Mouse (Mus musculus) CH12.LX (cell line): ENCODE measurements at regions not wholly inside any gene's neighbourhood (a gene's known extent, or its start where the extent isn't known, plus 50 kb on each side); places are given as distances from the start of the nearest gene placed in this dataset.

ENCODE experiments used
- DNase-seq: peaks from one replicate; pipeline ENCODE4 v3.0.0-alpha.2; 2013; ENCODE audit errors: extremely low read depth
- H3K27ac ChIP-seq: 2 replicates; pipeline ENCODE4 v1.5.1; 2012; ENCODE audit warnings: low read depth, mild to moderate bottlenecking, control low read depth, moderate library complexity; ENCODE audit not compliant: insufficient read depth
- H3K27me3 ChIP-seq: replicated peaks from 2 replicates; pipeline ENCODE3; 2012; ENCODE audit warnings: inconsistent platforms
- H3K36me3 ChIP-seq, 2 experiments: replicated peaks in 1 of 2; 2 replicates each; pipeline versions ENCODE3 to v1.6.1; 2012; ENCODE audit warnings: inconsistent platforms in 1 of 2, low read length in 1 of 2, mild to moderate bottlenecking in 1 of 2, mixed read lengths in 1 of 2, moderate library complexity in 1 of 2; ENCODE audit not compliant: control insufficient read depth in 1 of 2, insufficient read depth in 1 of 2
- H3K4me1 ChIP-seq, 2 experiments: 2 replicates each; pipeline ENCODE4 v1.6.1; 2012; ENCODE audit warnings: inconsistent platforms in 1 of 2, moderate library complexity in 1 of 2; ENCODE audit not compliant: insufficient read depth in 2 of 2, control insufficient read depth in 1 of 2
- H3K4me2 ChIP-seq: 2 replicates; pipeline ENCODE4 v1.6.1; 2012; ENCODE audit warnings: low read depth, mild to moderate bottlenecking, control low read depth; ENCODE audit not compliant: poor library complexity, insufficient read depth, severe bottlenecking
- H3K4me3 ChIP-seq, 3 experiments: fragments of 150-350 bp in 1 of 3; sonication (generic) in 1 of 3; replicated peaks in 1 of 3; 2 replicates each; pipeline versions ENCODE3 to v1.5.1; 2011 to 2012; ENCODE audit warnings: low read depth in 2 of 3, low read length in 2 of 3, mild to moderate bottlenecking in 2 of 3, moderate library complexity in 2 of 3, control low read depth in 1 of 3, improper control_type of control experiment in 1 of 3, inconsistent platforms in 1 of 3, mixed read lengths in 1 of 3; ENCODE audit not compliant: poor library complexity in 1 of 3
- H3K79me2 ChIP-seq: replicated peaks from 2 replicates; pipeline ENCODE4 v1.6.1; 2012; ENCODE audit warnings: mild to moderate bottlenecking, moderate library complexity; ENCODE audit not compliant: control insufficient read depth, poor library complexity, insufficient read depth, severe bottlenecking; ENCODE audit errors: extremely low read depth
- H3K9ac ChIP-seq: 2 replicates; pipeline ENCODE4 v1.6.1; 2012; ENCODE audit warnings: low read depth, mild to moderate bottlenecking, control low read depth, moderate library complexity; ENCODE audit not compliant: insufficient read depth
- H3K9me3 ChIP-seq: replicated peaks from 2 replicates; pipeline ENCODE3; 2012; ENCODE audit warnings: low read length, inconsistent platforms, mixed read lengths
- BHLHE40 ChIP-seq: IDR thresholded peaks from 2 replicates; pipeline ENCODE4 v1.6.1; 2011; ENCODE audit warnings: mild to moderate bottlenecking, low read depth, low read length, improper control_type of control experiment
- CTCF ChIP-seq, 2 experiments: IDR thresholded peaks in 1 of 2; conservative IDR thresholded peaks in 1 of 2; 2 replicates each; pipeline ENCODE4 v1.5.1; 2011 to 2012; ENCODE audit warnings: low read depth in 2 of 2, low read length in 2 of 2, improper control_type of control experiment in 1 of 2, inconsistent platforms in 1 of 2, mild to moderate bottlenecking in 1 of 2, moderate library complexity in 1 of 2
- EP300 ChIP-seq: IDR thresholded peaks from 2 replicates; pipeline ENCODE4 v1.6.1; 2011; ENCODE audit warnings: low read length, improper control_type of control experiment
- ETS1 ChIP-seq: conservative IDR thresholded peaks from 2 replicates; pipeline ENCODE4 v1.6.1; 2012; ENCODE audit warnings: low read depth, mild to moderate bottlenecking, inconsistent platforms, low read length, improper control_type of control experiment, moderate library complexity
- GABPA ChIP-seq: IDR thresholded peaks from 2 replicates; pipeline ENCODE4 v1.6.1; 2012; ENCODE audit warnings: low read depth, low read length, improper control_type of control experiment, inconsistent platforms; ENCODE audit not compliant: insufficient replicate concordance
- JUN ChIP-seq: IDR thresholded peaks from 2 replicates; pipeline ENCODE4 v1.6.1; 2011; ENCODE audit warnings: low read depth, mild to moderate bottlenecking, low read length, improper control_type of control experiment, moderate library complexity; ENCODE audit not compliant: insufficient read depth
- JUND ChIP-seq: conservative IDR thresholded peaks from 2 replicates; pipeline ENCODE4 v1.6.1; 2011; ENCODE audit warnings: low read depth, low read length, improper control_type of control experiment
- MAX ChIP-seq: IDR thresholded peaks from 2 replicates; pipeline ENCODE4 v1.6.1; 2011; ENCODE audit warnings: low read length, improper control_type of control experiment
- MAZ ChIP-seq: IDR thresholded peaks from 2 replicates; pipeline ENCODE4 v1.6.1; 2012; ENCODE audit warnings: low read depth, mild to moderate bottlenecking, inconsistent platforms, low read length, improper control_type of control experiment, moderate library complexity
- MXI1 ChIP-seq: IDR thresholded peaks from 2 replicates; pipeline ENCODE4 v1.6.1; 2011; ENCODE audit warnings: mild to moderate bottlenecking, low read depth, low read length, improper control_type of control experiment
- MYC ChIP-seq: IDR thresholded peaks from 2 replicates; pipeline ENCODE4 v1.6.1; 2011; ENCODE audit warnings: low read depth, mild to moderate bottlenecking, improper control_type of control experiment, low read length
- RCOR1 ChIP-seq: conservative IDR thresholded peaks from 2 replicates; pipeline ENCODE4 v1.6.1; 2012; ENCODE audit warnings: low read depth, mild to moderate bottlenecking, inconsistent platforms, low read length, improper control_type of control experiment
- SMC3 ChIP-seq: IDR thresholded peaks from 2 replicates; pipeline ENCODE4 v1.6.1; 2011; ENCODE audit warnings: low read depth, low read length, improper control_type of control experiment
- TCF12 ChIP-seq: IDR thresholded peaks from 2 replicates; pipeline ENCODE4 v1.6.1; 2014; ENCODE audit warnings: low read depth, mild to moderate bottlenecking, inconsistent platforms, low read length, improper control_type of control experiment
- USF2 ChIP-seq: conservative IDR thresholded peaks from 2 replicates; pipeline ENCODE4 v1.6.1; 2011; ENCODE audit warnings: low read depth, low read length, improper control_type of control experiment
- ZMIZ1 ChIP-seq: IDR thresholded peaks from 2 replicates; pipeline ENCODE4 v1.6.1; 2012; ENCODE audit warnings: low read depth, mild to moderate bottlenecking, inconsistent platforms, low read length, improper control_type of control experiment
- dilution Hi-C: fragments of 300-500 bp; cut with MboI; formaldehyde crosslinking; loops from 2 replicates; pipeline ENCODE4 v1.14.3; 2020; ENCODE audit warnings: low sequenced_read_pairs; ENCODE audit not compliant: extremely low pct_unique_long_range_greater_than_20kb, extremely low pct_ligation_motif_present
- in situ Hi-C: fragments of 300-500 bp; cut with MboI; formaldehyde crosslinking; loops from 3 replicates; pipeline ENCODE4 v1.14.3; 2019; ENCODE audit warnings: low sequenced_read_pairs, low pct_ligation_motif_present, low pct_unique_long_range_greater_than_20kb, mixed read lengths

- no peak overlapping the region for H3K27ac ChIP-seq
- no peaks in the 10 kb centered on the region for H3K27me3 ChIP-seq
- dilution Hi-C loops (no loop called here), in situ Hi-C loops (no loop called here)
- H3K4me3 ChIP-seq = no peak overlapping the region
- peaks cover 2 to 12% of the 10 kb centered on the region in 2 experiments; a peak in 3 of 4 replicates for H3K4me1 ChIP-seq
- no peak overlapping the region for H3K9ac ChIP-seq
- H3K9me3 ChIP-seq = no peaks in the 10 kb centered on the region
- no peak for TF ChIP-seq ZMIZ1
- no peak for TF ChIP-seq SMC3
- no peak for TF ChIP-seq MXI1
- TF ChIP-seq BHLHE40 = no peak
- no peak for TF ChIP-seq EP300
- no peak for TF ChIP-seq USF2
- no peak for TF ChIP-seq MAX
- H3K4me2 ChIP-seq = no peak overlapping the region
- H3K36me3 ChIP-seq = no peaks in the 10 kb centered on the region
- DNase-seq = no peak
- H3K79me2 ChIP-seq = no peaks in the 10 kb centered on the region
Measured at GRCm38 (mm10) chr9:31606936-31607335, 142.7 kb upstream of the Tmem45b start.

DNA sequence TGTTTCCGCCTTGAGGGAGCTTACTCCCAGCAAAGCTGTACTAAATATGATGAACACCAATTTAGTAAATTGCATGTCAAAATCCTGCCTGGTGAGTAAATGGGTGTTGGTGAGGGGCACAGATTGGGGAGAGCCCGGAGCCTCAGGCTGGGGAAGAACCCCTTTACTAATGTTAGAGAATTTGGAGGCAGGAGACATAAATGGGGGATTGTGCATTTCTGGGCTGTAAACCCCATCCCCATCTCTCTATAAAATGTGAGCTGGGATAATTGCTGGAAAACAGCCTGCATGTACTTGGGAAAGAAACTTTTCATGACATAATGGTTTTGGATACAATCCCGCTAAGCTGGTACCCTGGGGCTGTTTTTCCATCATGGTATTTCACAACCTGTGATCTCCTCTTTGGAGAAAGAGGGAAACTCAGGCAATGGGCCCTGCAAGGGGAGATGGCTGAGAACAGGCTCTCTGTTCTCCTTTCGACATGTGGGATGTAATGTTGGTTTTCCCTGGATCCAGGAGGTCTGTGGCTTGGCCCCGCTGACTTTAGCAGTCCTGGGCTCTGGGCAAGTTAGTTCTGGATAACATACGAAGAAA lies 140.3 kb upstream of the Tmem45b start:
- peaks cover 2 to 12% of the 10 kb centered on the region in 2 experiments; a peak in 3 of 4 replicates for H3K4me1 ChIP-seq
- TF ChIP-seq TCF12 (no peak), JUN (no peak), ZMIZ1 (no peak), JUND (no peak), USF2 (no peak), MAZ (no peak), MYC (no peak), GABPA (no peak), SMC3 (no peak), ETS1 (no peak), CTCF (conservative IDR thresholded peaks at IDR 0.05 in 1 of 2, IDR thresholded peaks at IDR 0.05 in 1 of 2; ENCODE audit: low read depth in 2 of 2, low read length in 2 of 2) (no peak), RCOR1 (no peak)
- H3K9ac ChIP-seq = no peak overlapping the region
- DNase-seq = no peak
- H3K27ac ChIP-seq = no peak overlapping the region
- no peaks in the 10 kb centered on the region for H3K27me3 ChIP-seq
- no peaks in the 10 kb centered on the region for H3K79me2 ChIP-seq
- H3K4me3 ChIP-seq = no peak overlapping the region
- H3K9me3 ChIP-seq = no peaks in the 10 kb centered on the region
- no peaks in the 10 kb centered on the region for H3K36me3 ChIP-seq
- in situ Hi-C loops (no loop called here), dilution Hi-C loops (no loop called here)
- H3K4me2 ChIP-seq = no peak overlapping the region
